Mouse (Mus musculus): ENCODE measurements around the gene Rpl35.
"Not testable (repeated sequence)": the region's sequence is repeated elsewhere in the genome, so short reads cannot be mapped to it uniquely, and the experiment has no call there.

The Rpl35 gene

DNA sequence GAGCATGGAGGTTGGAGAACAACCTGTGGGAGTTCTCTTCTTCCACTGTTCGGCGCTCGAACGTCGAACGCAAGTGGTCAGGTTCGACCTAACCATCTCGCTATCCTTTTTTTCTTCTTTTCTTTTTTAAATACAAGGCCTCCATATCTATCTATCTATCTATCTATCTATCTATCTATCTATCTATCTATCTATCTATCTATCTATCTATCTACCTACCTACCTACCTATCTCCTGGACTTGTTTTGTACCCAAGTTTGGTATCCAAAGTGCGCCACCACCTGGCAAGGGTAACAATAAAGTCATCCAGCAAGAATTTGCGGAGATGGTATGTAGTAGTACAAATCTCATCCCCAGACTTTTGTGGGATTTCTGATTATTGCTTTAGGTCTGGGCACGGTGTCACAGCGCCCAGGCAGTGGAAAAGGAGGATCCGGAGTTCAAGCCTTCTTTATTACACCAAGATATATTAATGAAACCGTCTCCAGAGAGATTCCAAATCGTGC, at the start of gene Rpl35:
TSS of gene Rpl35 (minus strand) at position 51 of the 506 bp plus-strand sequence.
- DNase-seq (ENCODE audit: low spot score) = no peak

GRCm38 (mm10) chr2:39048515-39048914, 43.1 kb upstream of the Rpl35 start:
- no peak for DNase-seq (ENCODE audit: low spot score)

GRCm38 (mm10) chr2:39040215-39040614, 34.8 kb upstream of the Rpl35 start:
- no peak for DNase-seq (ENCODE audit: low spot score)

GRCm38 (mm10) chr2:39031611-39032010, 26.2 kb upstream of the Rpl35 start:
- no peak for DNase-seq (ENCODE audit: low spot score)

GRCm38 (mm10) chr2:39020004-39020403, 14.6 kb upstream of the Rpl35 start:
- DNase-seq (ENCODE audit: low spot score) = no peak

DNA sequence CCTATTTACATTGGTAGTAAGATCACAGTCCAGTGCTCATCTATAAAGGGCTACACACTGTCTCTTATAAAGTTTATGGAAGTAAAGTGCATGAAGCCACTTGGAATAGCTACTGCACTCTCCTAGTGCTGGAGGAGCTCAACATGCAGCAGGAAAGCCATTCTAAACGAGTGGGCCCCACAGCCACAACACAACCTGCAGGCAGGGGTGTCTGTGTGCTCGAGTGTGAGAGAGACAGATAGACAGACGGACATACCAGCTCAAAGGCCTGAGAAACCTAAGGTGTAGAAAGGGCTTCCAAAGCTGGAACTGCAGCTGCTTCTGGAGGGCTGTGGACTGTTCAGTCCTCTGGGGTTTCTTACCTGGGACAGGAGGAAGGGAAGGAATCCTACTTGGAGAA, 11.2 kb upstream of the Rpl35 start:
- no peak for DNase-seq (ENCODE audit: low spot score)

GRCm38 (mm10) chr2:39012768-39013279, 7.4 kb upstream of the Rpl35 start:
- no peak for DNase-seq (ENCODE audit: low spot score)

DNA sequence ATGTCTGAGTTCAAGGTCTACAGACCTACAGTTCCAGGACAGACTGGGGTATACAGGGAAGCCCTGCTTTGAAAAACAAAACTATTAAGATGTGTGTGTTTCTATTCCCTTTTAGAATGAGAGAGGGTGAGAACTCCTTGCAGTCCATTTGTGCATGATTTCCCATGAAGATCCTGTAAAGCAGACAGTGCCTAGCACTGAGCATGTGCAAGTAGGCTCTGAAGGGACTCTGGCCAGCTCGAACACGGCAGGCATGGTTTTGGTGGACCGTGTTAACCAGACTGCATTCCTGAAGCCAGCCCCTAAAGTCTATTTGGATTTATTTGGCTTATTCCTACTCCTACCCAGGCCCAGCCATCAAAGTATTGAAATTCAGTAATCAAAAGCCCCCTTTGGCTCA, 6.5 kb upstream of the Rpl35 start:
- no peak for DNase-seq (ENCODE audit: low spot score)

- DNase-seq (ENCODE audit: low spot score) = no peak
These were observed 5.8 kb upstream of the Rpl35 start for GRCm38 (mm10) chr2:39011264-39011663.

DNA sequence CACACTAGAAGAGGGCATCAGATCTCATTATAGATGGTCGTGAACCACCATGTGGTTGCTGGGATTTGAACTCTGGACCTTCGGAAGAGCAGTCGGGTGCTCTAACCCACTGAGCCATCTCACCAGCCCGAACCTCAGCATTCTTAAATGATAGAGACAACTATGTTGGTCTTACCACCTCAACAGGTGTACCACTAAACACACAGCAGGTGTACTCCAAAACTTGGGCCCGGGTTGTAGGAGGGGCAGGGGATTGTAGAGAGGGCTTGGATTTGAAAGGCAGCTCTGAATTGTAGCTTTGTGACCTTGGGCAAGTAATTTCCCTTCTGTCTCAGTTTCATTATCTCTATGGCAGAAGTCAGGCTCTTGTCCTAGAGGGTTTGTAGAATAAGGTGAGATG, 4.7 kb upstream of the Rpl35 start:
- DNase-seq (ENCODE audit: low spot score) = not testable (repeated sequence)

GRCm38 (mm10) chr2:39008954-39009365, 3.5 kb upstream of the Rpl35 start:
- no peak for DNase-seq (ENCODE audit: low spot score)

GRCm38 (mm10) chr2:39008350-39008851, 3.0 kb upstream of the Rpl35 start:
- no peak for DNase-seq (ENCODE audit: low spot score)

- peak; percentile 88 for DNase-seq (ENCODE audit: low spot score)
These were observed 2.4 kb upstream of the Rpl35 start for GRCm38 (mm10) chr2:39007865-39008264.

GRCm38 (mm10) chr2:39006149-39006730, 816 bp upstream of the Rpl35 start:
- no peak for DNase-seq (ENCODE audit: low spot score)

DNA sequence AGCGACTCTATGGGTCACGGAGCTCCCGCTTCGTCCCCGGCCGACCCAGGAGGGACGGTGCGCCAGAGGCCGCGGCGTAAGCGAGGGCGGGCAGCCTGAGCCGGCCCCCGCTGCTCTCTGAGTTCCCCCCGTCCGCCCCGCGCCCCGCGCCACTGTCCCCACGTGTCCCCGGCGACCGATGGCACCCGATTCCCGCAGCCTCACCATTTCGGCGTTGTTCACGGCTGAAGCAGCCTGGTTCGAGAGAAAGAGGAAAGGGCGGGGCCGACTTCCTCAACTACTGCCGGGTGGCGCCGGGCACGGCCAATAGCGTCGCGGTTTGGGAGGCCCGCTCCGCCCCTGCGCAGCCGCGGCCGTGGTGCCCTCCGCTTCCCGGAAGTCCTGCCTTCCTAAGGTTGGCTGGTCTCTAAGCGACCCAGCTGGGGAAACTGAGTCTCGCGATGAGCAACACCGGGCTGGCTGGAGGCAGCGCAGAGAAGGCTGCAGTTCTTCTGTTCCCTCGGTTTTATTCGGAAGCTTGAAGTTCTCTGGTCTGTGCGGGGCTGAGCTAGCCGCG, 466 bp downstream of the Rpl35 start, which contains the start of gene Arpc5l:
TSS of gene Arpc5l (plus strand) at position 469 of the 556 bp plus-strand sequence.
- peak; percentile 83 for DNase-seq (ENCODE audit: low spot score)

DNA sequence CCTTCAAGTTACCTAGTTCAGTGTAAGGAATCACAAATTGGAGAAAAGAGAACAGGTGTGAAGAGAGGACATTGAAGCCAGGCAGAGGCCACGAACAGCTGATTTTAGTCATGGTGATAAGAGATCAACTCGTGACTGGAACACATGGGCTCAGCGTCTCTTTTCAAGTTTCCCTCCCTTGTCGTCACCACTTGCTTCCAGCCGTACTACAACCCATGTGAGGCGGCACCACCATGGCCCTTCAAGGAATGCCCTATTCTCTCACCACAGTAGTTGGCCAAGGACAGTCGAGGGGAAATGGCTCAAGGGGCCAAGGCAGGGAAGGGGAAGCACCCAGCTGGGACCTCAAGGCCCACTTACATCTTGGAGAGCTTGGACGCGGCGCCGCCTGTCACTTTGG, 1.1 kb downstream of the Rpl35 start:
- no peak for DNase-seq (ENCODE audit: low spot score)

- no peak for DNase-seq (ENCODE audit: low spot score)
These were observed 1.9 kb downstream of the Rpl35 start for GRCm38 (mm10) chr2:39003512-39003911.

DNA sequence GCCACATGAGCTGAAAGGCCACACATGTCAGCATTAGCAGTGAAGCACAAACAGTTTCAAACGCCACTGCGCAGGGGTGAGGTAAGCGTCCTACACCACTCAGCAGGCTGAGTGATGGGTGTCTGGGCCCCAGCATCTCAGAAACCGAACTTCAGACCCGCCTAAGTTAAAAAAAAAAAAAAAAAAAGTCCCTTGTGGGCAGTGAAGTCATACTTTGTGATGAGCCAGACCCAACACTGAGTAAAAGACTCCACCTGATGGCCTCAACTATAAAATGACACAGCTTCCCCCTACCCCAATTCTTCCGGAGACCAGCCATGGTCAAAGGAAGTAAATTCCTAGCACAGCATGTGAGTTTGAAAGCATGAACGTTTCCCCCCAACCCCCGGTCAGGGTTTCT, 2.3 kb downstream of the Rpl35 start:
- DNase-seq (ENCODE audit: low spot score) = no peak

GRCm38 (mm10) chr2:39001866-39002265, 3.6 kb downstream of the Rpl35 start:
- DNase-seq (ENCODE audit: low spot score) = no peak

- no peak for DNase-seq (ENCODE audit: low spot score)
These were observed 4.9 kb downstream of the Rpl35 start for GRCm38 (mm10) chr2:39000587-39000919.

DNA sequence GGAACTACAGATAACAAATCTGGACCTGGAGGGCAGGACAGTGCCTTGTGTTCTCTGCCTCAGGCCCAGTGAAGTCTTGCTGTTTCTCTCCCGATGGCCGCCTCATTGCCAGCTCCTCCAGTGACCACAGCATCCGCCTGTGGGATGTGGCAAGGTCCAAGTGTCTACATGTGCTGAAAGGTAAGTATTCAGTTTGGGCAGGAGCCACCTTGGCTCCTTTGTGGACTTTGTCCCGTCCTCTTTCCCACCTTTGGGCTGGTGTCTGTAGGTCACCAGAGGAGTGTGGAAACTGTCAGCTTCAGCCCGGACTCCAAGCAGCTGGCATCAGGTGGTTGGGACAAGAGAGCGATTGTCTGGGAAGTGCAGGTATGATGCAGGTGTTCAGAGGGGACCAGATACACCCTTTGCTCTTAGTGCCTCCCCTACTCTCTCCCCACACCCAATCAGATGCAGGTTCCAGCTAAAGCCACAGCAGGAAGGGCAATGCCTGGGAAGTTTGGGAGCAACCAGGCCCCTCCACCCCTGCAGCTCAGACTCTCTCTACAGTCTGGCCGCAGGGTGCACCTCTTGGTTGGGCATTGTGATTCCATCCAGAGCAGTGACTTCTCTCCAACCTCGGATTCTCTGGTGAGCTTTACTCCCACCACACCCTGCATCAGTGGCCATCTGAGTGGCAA, 5.4 kb downstream of the Rpl35 start:
- no peak for DNase-seq (ENCODE audit: low spot score)

DNA sequence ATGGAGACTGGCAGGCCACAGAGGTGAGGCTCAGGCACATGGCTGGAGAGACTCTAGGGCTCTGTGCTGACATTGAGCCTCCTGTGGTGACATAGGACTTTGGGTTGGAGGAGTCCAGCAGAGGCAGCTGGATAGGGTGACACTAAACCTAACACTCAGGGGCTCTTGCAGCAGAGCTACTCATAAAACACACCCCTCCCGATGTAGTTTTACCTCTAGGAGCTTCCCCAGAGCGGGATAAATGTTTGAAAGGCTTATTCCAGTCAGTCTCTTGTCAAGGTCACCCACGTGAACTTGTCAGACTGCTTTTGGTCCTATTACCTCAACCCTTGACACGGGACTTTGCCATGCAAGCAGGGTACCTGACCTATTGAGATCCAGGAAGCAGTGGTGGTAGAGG, 6.0 kb downstream of the Rpl35 start:
- DNase-seq (ENCODE audit: low spot score) = no peak
